Mouse (Mus musculus): ENCODE data around the gene Vmn1r23. TPM values are rescaled to one million over a fixed set of nuclear protein-coding genes. Genes with fewer than 3 reads are reported as not detected.
"Not testable (repeated sequence)": the region's sequence is repeated elsewhere in the genome, so short reads cannot be mapped to it uniquely, and the experiment has no call there.

The Vmn1r23 gene
- not detected in 2 replicates for polyA plus RNA-seq (2014; fragmentation: Nextera tagmentation; extraction: Ambion mirVana)

- H3K4me1 ChIP-seq (ENCODE audit: control insufficient read depth in 2 of 2, insufficient read depth in 2 of 2, low read length in 2 of 2), result no peaks in the 10 kb centered on the region
- H3K4me2 ChIP-seq (ENCODE audit: low read length), result no peak within 1 kb of the TSS
- H3K27ac ChIP-seq (replicated peaks in 1 of 2; ENCODE audit: control insufficient read depth in 1 of 2, insufficient read depth in 1 of 2, low read depth in 2 of 2, low read length in 2 of 2), result no peak within 1 kb of the TSS
- H3K4me3 ChIP-seq (ENCODE audit: control insufficient read depth in 1 of 2, insufficient read depth in 1 of 2, low read depth in 1 of 2, low read length in 2 of 2), result no peak within 1 kb of the TSS
- H3K9me3 ChIP-seq (ENCODE audit: control insufficient read depth, low read length), result no peaks in the 10 kb centered on the region
- WGBS, result 75% methylated on average over 1 of the region's 1 CpGs
- H3K9ac ChIP-seq (ENCODE audit: low read length), result no peak within 1 kb of the TSS
- no peaks in the 10 kb centered on the region for H3K36me3 ChIP-seq (ENCODE audit: control insufficient read depth, insufficient read depth, low read length)
- no peak for ATAC-seq (ENCODE audit: insufficient number of reproducible peaks, insufficient read depth, low FRiP score, low read depth)
- H3K27me3 ChIP-seq (ENCODE audit: control insufficient read depth, insufficient read depth, low read length), result no peaks in the 10 kb centered on the region
Measured at GRCm38 (mm10) chr6:57926738-57927137, at the start of gene Vmn1r23. Vmn1r23 (minus strand) TSS chr6:57926838.

- not testable (repeated sequence) for H3K27me3 ChIP-seq (ENCODE audit: control insufficient read depth, insufficient read depth, low read length); H3K4me2 ChIP-seq (ENCODE audit: low read length); H3K27ac ChIP-seq (replicated peaks in 1 of 2; ENCODE audit: control insufficient read depth in 1 of 2, insufficient read depth in 1 of 2, low read depth in 2 of 2, low read length in 2 of 2); H3K9me3 ChIP-seq (ENCODE audit: control insufficient read depth, low read length); ATAC-seq (ENCODE audit: insufficient number of reproducible peaks, insufficient read depth, low FRiP score, low read depth); H3K9ac ChIP-seq (ENCODE audit: low read length); H3K4me1 ChIP-seq (ENCODE audit: control insufficient read depth in 2 of 2, insufficient read depth in 2 of 2, low read length in 2 of 2); H3K36me3 ChIP-seq (ENCODE audit: control insufficient read depth, insufficient read depth, low read length); H3K4me3 ChIP-seq (ENCODE audit: control insufficient read depth in 1 of 2, insufficient read depth in 1 of 2, low read depth in 1 of 2, low read length in 2 of 2)
- 69% methylated on average over 1 of the region's 1 CpGs for WGBS
Measured at GRCm38 (mm10) chr6:57961403-57961802, 34.8 kb upstream of the Vmn1r23 start, which contains the start of gene Vmn1r24. Vmn1r24 (minus strand) TSS chr6:57961503.

- Histone ChIP-seq H3K27me3 (ENCODE audit: control insufficient read depth, insufficient read depth, low read length) (no peaks in the 10 kb centered on the region), H3K4me2 (ENCODE audit: low read length) (no peak within 1 kb of the TSS), H3K9ac (ENCODE audit: low read length) (no peak within 1 kb of the TSS), H3K9me3 (ENCODE audit: control insufficient read depth, low read length) (0 out of 2 replicates have a peak, but pooled peaks cover 3% of the 10 kb centered on the region), H3K4me3 (ENCODE audit: control insufficient read depth in 1 of 2, insufficient read depth in 1 of 2, low read depth in 1 of 2, low read length in 2 of 2) (no peak within 1 kb of the TSS), H3K36me3 (ENCODE audit: control insufficient read depth, insufficient read depth, low read length) (no peaks in the 10 kb centered on the region), H3K4me1 (ENCODE audit: control insufficient read depth in 2 of 2, insufficient read depth in 2 of 2, low read length in 2 of 2) (no peaks in the 10 kb centered on the region), H3K27ac (replicated peaks in 1 of 2; ENCODE audit: control insufficient read depth in 1 of 2, insufficient read depth in 1 of 2, low read depth in 2 of 2, low read length in 2 of 2) (no peak within 1 kb of the TSS)
- ATAC-seq (ENCODE audit: insufficient number of reproducible peaks, insufficient read depth, low FRiP score, low read depth), result no peak
- WGBS, result 49% methylated on average over 1 of the region's 1 CpGs
Measured at GRCm38 (mm10) chr6:57907928-57908327, 18.7 kb downstream of the Vmn1r23 start, which contains the start of gene Vmn1r22. Vmn1r22 (minus strand) TSS chr6:57908028.

Other genes starting within 250 kb of the Vmn1r23 start
- 32.5 and 32.6 TPM in 2 replicates for gene Pyurf, start 234.8 kb downstream of the Vmn1r23 start, polyA plus RNA-seq (2014; fragmentation: Nextera tagmentation; extraction: Ambion mirVana)
- gene Lancl2, start 224.3 kb downstream of the Vmn1r23 start, polyA plus RNA-seq (2014; fragmentation: Nextera tagmentation; extraction: Ambion mirVana), result 18.4 and 20.3 TPM in 2 replicates
- gene Vopp1, start 101.7 kb downstream of the Vmn1r23 start, polyA plus RNA-seq (2014; fragmentation: Nextera tagmentation; extraction: Ambion mirVana), result 14.3 and 20.2 TPM in 2 replicates
- not detected in 2 replicates for gene Vmn1r21, start 76.5 kb downstream of the Vmn1r23 start, polyA plus RNA-seq (2014; fragmentation: Nextera tagmentation; extraction: Ambion mirVana)
- not detected in 2 replicates for gene Vmn1r22, start 18.8 kb downstream of the Vmn1r23 start, polyA plus RNA-seq (2014; fragmentation: Nextera tagmentation; extraction: Ambion mirVana)
- not detected in 2 replicates for gene Vmn1r24, start 34.7 kb upstream of the Vmn1r23 start, polyA plus RNA-seq (2014; fragmentation: Nextera tagmentation; extraction: Ambion mirVana)
- not detected in 2 replicates for gene Vmn1r25, start 54.0 kb upstream of the Vmn1r23 start, polyA plus RNA-seq (2014; fragmentation: Nextera tagmentation; extraction: Ambion mirVana)
- gene Vmn1r26, start 88.3 kb upstream of the Vmn1r23 start, polyA plus RNA-seq (2014; fragmentation: Nextera tagmentation; extraction: Ambion mirVana), result not detected in 2 replicates